19 mouse cellular contexts compared by ENCODE assay signal in genomic region chr6:28092511-28092910, GRCm38 (mm10). TPM values are rescaled to one million over a fixed set of nuclear protein-coding genes. Genes with fewer than 3 reads are reported as not detected.
"Had no signal": no experiment of that assay in that cellular context is flagged by ENCODE, and none has a peak within 500 bp of the region (broad histone marks: within the 10 kb centered on the region; RNA-seq: fewer than 3 reads in every experiment).

No protein-coding gene starts in this region.

- ATAC-seq: hindbrain, embryonic 16.5 days; inflammation-experienced regulatory T-cells, adult 6 months; intestine, embryonic 15.5 days; intestine, postnatal 0 days; liver, embryonic 12.5 days had no signal

- DNase-seq: gastrocnemius, adult 2 months; gastrocnemius, postnatal 10 days; gastrocnemius, postnatal 25 days; heart, adult 2 months; heart, postnatal 10 days; heart, postnatal 4 days; kidney, adult 18-20 months; kidney, adult 8-10 months; kidney, postnatal 10 days; kidney, postnatal 25 days; kidney, postnatal 4 days; layer of hippocampus, postnatal 36 days; left cerebral cortex, postnatal 4 days had no signal

RNA-seq across cellular contexts. Expression of gene Grm8, which starts 42.5 kb away (rescaled TPM):
- total RNA-seq: granulocyte monocyte progenitor cell, adult 5-6 weeks; heart, adult 2 months; heart, postnatal 4 days had no signal
